Mouse (Mus musculus): ENCODE measurements around the gene Myh9.

DNA sequence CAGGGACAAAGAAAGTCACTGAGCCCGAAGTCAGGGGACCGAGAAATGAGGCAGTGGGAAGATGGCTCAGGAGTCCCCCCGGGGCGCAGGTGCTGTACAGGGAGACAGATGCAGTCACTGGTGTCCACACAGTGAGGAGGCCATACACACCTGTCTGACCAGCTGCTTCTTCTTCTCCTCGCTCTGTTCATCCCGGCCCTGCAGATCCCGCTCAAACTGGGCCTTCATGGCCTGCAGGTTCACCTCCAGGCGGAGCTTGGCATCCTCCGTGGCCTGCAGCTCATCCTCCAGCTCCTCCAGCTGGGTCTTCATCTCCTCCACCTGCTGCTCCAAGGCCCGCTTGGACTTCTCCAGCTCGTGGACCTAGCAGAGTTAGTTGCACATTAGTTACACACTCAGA, 75.0 kb downstream of the Myh9 start:
- TF ChIP-seq GATA1 (IDR thresholded peaks at IDR 0.05; ENCODE audit: borderline replicate concordance, low read length) (no peak), FLI1 (IDR thresholded peaks at IDR 0.05; ENCODE audit: low read length) (no peak)

Measured in megakaryocyte, embryonic 14.5 days (primary cell).